Mouse (Mus musculus) CD8-positive naive resting alpha-beta T cell, adult 2 months (primary cell): ENCODE data around the gene Bscl2.
"Not testable (repeated sequence)": the region's sequence is repeated elsewhere in the genome, so short reads cannot be mapped to it uniquely, and the experiment has no call there.

ENCODE experiments used
- DNase-seq, 2 experiments: peaks; one replicate each; pipeline ENCODE4 v3.0.0; 2022; ENCODE audit warnings: low read depth in 2 of 2, low spot score in 2 of 2

Gene Bscl2

DNA sequence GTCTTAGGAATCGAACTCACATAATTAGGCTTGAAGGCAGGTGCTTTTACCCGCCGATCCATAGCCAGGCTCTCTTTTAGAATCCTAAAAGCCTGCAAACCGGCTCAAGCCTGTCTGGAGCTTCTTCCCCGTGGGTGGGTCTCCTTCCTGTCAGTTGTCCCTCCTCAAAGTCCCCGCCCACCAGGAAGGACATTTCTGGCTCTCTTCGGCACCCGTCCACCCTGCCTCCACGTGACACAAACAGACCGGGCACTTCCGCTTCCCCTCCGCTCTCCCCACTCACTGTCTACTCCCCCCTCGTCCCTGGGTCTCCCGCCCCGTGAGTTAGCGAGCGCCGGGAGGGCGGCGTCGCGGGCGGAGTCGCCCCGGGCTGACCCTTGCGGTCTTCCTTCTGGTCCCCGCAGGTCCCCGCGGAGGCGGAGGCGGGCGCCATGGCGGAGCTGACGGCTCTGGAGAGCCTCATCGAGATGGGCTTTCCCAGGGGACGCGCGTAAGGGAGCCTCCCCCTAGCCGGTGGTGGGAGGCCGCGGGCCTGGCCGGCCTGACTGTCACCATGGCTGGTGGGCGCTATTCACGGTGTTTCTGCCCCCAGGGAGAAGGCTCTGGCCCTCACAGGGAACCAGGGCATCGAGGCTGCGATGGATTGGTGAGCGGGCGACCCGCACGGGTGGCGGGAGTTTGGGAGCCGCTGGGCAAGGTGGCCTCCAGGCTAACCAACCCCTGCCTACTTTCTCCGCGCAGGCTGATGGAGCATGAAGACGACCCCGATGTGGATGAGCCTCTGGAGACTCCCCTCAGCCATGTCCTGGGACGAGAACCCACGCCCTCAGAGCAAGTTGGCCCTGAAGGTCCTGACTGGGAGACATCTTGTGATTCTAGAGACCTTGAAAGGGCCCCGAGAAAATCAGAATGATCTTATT is 34.3 kb downstream of the Bscl2 start, which contains the start of gene Ubxn1:
Gene Ubxn1, plus strand, starts transcription at position 230 of the 920 bp plus-strand sequence.
- DNase-seq = peak; percentile 89 to 95

DNA sequence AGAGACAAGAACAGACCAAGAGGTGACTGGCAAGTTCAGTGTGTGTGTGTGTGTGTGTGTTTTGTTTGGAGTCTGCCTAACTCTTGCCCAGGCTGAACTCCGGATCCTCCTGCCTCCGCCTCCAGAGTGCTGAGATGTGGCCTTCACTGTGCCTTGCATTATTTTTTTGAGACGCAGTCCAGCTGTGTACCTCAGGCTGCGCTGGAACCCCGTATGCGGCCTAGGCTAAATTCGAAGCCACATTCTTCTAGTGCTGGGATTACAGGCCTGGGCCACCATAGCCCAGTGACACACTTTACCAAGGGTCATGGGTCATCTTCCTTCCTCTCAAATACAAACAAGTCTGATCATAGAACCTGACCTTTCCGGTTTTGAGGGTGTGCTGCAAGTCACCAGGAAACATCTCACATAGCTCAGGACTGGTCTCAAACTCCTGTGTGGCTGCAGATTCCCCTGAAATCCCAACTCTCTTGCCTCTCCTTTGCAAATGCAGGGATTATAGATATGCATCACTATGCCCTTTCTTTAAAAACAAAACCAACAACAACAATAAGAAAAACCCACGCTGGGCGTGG is 35.1 kb downstream of the Bscl2 start:
- no peak for DNase-seq

DNA sequence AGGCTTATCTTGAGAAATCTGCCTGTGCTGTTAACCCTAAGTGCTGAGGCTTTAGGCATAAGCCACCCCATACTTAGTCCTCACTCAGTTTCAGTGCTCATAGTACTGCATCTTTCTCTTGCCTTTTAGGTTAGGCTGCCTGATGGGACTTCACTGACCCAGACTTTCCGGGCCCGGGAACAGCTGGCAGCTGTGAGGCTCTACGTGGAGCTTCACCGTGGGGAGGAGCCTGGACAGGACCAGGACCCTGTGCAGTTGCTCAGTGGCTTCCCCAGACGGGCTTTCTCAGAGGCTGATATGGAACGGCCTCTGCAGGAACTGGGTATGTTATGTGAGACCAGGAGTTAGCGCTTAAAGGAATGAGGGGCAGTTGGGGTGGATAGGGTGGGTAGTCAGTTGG is 37.8 kb downstream of the Bscl2 start:
- DNase-seq = no peak

DNA sequence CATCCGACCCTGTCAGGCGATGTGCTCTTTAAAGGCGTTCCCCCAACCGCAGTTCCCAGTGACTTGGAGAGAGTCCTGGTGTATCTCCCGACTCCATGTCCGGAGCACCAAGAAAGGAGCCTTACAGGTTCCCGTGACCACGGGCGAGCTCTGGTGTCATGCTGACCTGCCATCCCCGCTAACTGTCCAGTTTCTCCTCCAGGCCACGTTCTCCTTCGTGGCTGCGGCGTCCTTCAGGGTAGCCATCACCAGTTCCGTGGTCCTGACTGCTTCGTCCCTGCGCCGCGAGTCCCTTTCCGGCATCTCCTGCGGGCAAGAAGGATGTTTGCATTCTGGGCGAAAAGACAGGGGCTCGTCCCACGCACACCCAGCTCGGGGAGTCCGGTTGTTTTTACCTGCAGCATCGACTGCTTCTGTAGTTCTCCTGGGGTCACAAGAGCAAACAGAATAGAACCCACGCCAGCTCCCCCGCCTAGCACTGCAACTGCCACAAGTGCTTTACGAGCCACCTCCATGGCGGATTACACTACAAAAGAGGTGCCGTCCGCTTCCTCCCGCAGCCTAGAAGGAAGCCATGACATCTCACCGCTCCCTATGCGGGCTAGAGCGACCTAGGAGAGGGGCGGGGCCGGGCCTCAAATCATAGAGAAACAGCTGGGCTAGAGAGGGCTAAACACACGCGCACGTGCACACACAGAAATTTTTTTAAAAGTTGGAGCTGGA is 43.2 kb downstream of the Bscl2 start, which contains the start of gene Uqcc3:
Gene Uqcc3, minus strand, starts transcription at position 613 of the 723 bp plus-strand sequence.
- DNase-seq = peak; percentile 83 to 90

DNA sequence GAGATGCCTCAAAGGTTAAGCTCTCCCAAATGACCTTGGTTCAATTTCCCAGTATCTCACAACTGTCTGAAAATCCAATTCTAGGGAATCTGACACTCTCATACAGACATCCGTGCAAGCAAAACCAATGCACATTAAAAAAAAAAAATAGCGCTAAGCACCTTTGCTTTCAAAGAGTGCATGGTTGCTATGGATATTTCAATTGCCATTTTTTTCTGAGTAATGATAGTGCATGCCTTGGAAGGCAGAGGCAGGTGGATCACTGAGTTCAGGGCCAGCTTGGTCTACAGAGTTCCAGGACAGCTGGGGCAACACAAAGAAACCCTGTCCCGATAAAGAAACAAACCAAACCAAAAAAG is 43.7 kb downstream of the Bscl2 start:
- no peak for DNase-seq

DNA sequence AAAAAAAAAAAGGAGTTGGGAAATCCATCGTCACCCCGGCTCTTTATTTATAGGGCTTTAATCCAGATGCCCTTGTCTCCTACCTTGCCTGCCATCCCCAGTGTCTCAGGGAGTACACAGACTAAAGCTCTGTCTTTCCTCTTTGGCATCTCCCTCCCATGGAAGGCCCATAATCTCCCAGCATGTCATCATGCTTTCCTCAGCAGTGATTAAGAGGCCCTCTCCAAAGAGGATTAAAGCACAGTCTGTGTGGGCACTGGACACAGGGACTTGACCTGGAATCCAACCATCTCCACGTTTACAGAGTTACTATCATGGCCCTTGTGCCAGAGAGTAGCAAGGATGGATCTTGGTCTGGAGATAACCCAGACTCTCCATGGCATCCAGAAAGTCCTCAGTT is 46.3 kb downstream of the Bscl2 start, which contains the start of the genes Lbhd1 and Gm49403:
Gene Lbhd1, plus strand, starts transcription at position 117 of the 400 bp plus-strand sequence.
Gene Gm49403, plus strand, starts transcription at position 315 of the 400 bp plus-strand sequence.
- no peak for DNase-seq

DNA sequence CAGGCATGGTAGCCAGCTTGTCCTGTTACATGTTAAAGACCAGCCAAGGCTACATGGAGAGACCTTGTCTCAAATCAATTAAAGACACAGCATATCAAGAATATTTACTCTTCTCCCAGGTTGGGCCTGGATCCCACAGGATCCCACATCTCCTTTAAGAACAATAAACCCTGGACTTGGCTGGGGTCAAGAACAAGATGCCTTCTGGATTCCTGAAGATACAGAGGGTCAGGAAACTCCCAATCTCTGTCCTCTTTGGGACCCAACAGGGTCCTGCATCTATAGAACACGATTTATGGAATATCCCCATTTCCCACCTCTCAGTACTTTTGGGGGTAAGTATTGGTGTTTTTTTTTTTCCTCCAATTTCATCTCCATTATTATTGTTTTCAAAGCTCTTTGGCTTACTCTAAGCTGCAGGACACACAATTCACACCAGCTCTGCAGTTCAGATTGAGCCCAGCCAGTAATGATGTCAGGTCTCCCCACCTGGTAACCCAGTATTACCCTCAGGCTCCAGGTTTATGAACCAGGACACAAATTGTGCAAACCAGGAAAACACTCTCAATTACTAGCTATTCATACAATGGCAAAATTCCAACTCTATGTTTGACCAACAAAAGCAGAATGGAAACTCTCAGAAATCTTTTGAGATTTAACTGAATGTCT is 49.8 kb downstream of the Bscl2 start:
- no peak for DNase-seq

DNA sequence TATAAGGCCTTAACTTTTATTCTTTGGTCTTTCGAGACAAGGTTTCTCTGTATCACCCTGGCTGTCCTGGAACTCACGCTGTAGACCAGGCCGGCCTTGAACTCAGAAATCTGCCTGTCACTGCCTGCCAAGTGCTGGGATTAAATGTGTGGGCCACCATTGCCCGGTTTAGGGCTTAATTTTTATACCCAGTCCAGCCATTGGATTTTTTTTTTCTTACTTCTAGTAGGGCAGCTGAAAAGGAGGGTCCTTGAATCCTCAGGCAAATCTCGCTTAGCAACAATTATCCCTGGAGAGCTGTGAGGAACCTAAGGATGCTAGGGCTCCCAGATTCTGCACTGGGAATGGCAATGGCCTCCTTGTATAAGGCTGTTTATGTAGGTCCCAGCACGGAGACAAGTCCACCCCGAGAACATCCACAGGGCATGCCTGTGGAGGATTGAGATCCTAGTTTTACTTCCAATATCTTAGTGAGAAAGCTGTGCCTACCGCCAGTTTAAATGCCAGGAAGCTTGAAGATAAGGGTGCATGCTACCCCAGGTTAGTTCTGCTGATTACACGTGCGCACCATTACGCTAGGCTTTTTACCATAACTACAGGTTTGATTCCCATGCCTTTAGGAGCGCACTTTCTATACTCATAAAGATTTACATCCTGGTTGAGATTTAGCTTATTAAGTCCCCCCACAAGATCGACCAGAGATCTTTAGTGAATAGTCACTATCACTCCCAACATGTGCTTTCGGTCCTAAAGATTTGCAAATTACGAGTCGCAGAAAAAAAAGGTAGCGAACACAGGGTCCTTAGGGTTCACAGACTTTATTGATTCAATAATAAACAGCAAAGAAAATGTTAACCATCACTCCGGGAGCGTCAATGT is 50.6 kb downstream of the Bscl2 start:
- DNase-seq = no peak

DNA sequence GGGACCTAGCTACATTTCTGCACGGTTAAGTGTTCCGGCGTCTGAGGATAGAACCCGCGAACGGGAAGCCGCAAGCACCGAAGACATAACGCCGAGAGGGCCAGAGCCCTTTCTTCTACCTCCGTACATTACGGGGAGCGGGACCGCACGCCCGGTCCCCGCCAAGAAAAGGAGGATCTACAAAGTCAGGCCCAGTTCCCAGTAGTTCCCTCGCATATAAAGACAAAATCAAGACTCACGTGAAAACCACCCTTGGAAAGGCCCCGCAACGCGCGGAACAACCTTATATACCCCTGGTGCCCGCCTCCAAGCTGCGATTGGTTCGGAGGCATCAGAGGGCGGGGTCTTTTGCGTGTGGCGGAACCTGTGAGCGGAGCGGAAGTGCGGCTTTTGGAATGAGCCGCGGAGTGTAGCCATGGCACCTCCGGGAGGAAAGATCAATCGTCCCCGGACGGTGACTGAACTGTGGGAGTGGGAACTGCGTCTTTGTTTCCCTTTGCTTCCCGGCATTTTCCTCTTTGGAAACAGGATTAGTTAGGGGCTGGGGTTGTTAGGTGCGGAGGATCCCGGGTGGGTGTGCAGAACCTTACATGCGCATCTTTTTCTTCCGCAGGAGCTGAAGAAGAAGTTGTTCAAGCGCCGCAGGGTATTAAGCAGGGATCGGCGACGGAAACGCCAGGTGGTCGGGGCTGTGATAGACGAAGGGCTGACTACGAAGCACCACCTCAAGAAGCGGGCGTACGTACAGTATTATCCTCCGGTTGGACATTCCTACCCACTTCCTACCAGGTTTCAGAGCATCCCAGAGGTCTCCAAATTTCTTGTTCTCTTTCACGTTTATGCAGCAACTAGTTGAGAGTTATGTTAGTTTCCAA is 51.5 kb downstream of the Bscl2 start, which contains the start of the genes 1810009A15Rik and Gm49416:
Gene 1810009A15Rik, plus strand, starts transcription at position 343 of the 875 bp plus-strand sequence.
Gene Gm49416, plus strand, starts transcription at position 416 of the 875 bp plus-strand sequence.
- DNase-seq = peak; percentile 94

DNA sequence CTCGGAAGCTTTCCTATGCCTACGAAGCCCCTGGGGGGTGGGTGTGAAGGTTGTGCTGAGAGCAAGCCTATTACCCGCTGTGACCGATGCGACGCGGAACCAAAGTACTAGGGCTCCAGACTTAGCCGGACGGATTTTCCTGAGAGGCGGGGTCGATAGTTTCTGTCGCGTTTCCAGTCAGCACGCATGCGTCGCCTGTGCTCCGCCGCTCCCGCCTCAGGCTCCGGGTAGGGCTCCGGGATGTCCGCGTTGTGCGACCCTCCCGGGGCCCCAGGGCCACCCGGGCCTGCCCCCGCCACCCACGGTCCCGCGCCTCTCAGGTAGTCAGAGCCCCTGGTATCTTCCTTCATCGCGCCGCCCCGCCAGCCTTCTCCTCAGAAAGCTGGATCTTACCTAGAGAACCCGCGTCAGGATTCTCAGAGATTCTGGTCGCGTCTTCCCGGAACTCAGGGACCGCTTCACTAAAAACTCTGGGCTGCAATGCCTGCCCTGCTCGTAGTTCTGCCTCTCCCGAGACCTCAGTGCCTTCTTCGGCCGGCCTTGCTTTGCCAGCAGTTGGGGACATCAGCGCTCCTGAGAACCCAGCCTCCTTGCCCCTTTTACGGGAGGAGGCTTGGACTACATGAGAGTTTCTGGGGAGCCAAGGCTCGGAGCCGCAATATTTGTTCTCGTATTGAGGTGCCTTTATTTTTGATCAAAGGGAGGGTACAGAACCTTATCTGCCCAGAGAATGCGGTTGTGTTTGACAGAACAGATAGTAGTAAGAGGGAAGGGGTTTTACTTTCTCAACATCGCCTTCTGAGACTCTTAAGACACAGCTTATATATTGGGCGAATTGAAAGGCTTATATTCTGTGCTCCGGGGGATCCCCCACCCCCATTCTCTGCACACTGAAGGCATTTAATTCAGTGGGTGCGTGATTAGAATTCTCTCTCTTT is 55.8 kb downstream of the Bscl2 start, which contains the start of gene Ints5:
Gene Ints5, plus strand, starts transcription at position 177 of the 938 bp plus-strand sequence.
- peak; percentile 76 to 85 for DNase-seq

DNA sequence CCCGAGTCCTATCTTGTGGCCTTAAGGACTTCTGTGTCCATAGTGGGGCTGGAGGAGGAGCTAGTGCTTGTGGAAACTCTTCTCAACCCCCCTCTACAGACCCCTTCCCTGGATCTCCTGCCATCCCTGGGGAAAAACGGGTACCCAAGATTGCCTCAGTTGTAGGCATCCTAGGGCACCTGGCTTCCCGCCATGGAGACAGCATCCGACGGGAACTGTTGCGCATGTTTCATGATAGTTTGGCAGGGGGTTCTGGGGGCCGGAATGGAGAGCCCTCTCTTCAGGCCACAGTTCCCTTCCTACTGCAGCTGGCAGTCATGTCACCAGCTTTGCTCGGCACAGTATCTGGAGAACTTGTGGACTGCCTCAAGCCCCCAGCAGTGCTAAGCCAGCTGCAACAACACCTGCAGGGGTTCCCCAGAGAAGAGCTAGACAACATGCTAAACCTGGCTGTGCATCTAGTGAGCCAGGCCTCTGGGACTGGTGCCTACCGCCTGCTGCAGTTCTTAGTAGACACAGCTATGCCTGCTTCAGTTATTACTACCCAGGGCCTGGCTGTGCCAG is 58.2 kb downstream of the Bscl2 start:
- DNase-seq = no peak

DNA sequence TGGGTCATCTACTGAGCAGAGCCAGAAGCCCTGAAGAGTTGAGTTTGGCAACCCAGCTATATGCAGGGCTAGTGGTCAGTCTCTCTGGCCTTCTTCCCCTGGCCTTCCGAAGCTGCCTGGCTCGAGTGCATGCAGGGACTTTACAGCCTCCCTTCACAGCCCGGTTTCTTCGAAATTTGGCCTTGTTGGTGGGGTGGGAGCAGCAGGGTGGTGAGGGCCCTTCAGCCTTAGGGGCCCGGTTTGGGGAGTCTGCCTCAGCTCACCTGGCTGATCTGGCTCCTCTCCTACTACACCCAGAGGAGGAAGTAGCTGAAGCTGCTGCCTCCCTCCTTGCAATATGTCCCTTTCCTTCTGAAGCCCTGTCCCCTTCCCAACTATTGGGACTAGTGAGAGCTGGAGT is 59.0 kb downstream of the Bscl2 start:
- not testable (repeated sequence) for DNase-seq

DNA sequence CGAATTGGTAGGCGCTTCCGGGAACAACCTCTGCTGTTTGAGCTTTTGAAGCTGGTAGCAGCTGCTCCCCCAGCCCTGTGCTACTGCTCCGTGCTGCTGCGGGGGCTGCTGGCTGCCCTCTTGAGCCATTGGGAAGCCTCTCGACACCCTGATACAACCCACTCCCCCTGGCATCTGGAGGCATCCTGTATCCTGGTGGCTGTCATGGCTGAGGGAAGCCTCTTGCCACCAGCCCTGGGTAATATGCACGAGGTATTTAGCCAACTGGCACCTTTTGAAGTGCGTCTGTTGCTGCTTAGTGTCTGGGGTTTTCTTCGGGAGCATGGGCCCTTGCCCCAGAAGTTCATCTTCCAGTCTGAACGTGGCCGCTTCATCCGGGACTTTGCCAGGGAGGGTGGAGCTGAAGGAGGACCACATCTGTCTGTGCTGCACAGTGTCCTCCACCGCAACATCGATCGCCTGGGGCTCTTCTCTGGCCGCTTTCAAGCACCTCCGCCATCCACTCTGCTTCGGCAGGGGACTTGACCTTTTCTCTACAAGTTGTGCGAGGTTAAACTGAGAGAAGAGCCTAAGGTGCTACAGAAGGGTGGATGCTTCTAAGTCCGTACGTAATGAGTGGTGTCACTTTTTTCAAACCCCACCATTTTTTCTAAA is 60.1 kb downstream of the Bscl2 start:
- not testable (repeated sequence) for DNase-seq

DNA sequence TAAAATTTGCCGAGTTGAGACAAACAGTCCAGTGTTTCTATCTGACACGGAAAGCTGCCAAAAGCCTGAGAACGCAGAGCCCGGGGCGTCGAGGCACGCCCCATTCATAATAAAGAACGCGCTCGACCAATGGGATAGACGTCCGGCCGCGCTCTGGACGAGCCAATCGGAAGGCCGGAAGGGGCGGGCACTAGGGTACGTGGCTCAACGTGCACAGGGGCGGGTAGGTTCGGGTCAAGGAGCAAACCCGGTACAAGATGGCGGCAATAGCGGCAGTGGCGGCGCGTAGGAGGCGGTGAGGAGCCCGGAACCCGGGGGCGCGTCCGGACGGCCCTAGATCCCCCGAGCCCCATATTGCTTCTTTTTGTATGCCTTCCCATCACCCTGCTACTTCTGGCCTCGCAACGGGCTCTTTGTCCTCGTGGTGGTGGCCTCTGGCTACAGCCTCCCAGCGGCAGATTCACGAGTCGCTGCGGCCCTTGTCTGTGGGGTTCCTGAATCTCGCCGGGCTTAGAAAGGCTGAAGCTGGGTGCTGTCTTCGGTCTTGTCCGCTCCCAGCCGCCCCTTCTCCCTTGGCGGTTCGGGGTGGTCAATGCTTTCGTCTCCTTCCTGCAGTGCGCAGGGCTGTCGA is 60.7 kb downstream of the Bscl2 start, which contains the start of gene Ganab:
Gene Ganab, plus strand, starts transcription at position 207 of the 631 bp plus-strand sequence.
- DNase-seq = peak; percentile 90 to 92
